11 mouse cellular contexts compared by ENCODE assay signal in the genomic region with DNA sequence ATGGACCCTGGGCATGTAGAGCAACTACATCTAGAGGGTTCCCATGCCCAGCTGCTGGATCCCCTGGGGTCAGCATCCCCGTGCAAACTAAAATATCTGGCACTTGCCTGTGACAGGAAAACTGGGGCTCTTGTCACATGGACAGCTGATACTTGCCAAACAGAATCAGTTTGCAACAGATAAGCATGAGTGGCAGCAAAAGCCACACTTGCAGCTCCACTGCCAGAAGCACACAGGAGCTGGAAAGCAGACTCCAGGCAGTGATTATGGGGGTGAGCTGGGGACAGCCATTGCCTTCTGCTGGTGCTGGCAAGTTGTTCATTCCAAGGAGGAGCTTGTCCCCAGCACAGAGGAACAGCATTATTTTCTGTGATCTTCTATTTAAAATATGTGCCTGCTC.
DNase-seq lines count a peak whose midpoint lies in the region; ATAC-seq and TF ChIP-seq lines count a peak whose summit lies in the region.
"Had no signal": no experiment of that assay in that cellular context is flagged by ENCODE, and none has a peak within 500 bp of the region (broad histone marks: within the 10 kb centered on the region; RNA-seq: fewer than 3 reads in every experiment).

No protein-coding gene starts in this region.

- H3K27ac ChIP-seq in layer of hippocampus, adult 2 months = peak overlapping the region; percentile 67
- H3K27ac ChIP-seq: stomach, postnatal 0 days had no signal

- H3K4me3 ChIP-seq in layer of hippocampus, adult 2 months = no peak overlapping the region
- H3K4me3 ChIP-seq: myocyte had no signal

- intact Hi-C loops in left cerebral cortex, postnatal 4 days (cut with DNase I) = no loop called here

- peak; percentile 30 for DNase-seq in left cerebral cortex, adult 11 months (ENCODE audit: low spot score)
- no peak for DNase-seq in left cerebral cortex, postnatal 4 days
- peak; percentile 34 to 57 for DNase-seq in frontal cortex, adult 2 months (ENCODE audit: extremely low spot score in 1 of 2, low spot score in 1 of 2)
- DNase-seq in layer of hippocampus, adult 2 months (ENCODE audit: low spot score in 2 of 2) = peak; percentile 34 to 41
- DNase-seq in right cerebral cortex, postnatal 4 days = peak; percentile 11
- DNase-seq in neural tube, embryonic 10.5 days (ENCODE audit: extremely low spot score, low spot score) = no peak
- DNase-seq: kidney, postnatal 36 days had no signal

- no peak for ATAC-seq in erythroblast, adult 5-6 weeks (replicated peaks; ENCODE audit: low FRiP score, poor library complexity, severe bottlenecking)
- ATAC-seq: forebrain, embryonic 16.5 days had no signal

- TF ChIP-seq CTCF in layer of hippocampus, adult 2 months (conservative IDR thresholded peaks at IDR 0.05) = no peak

Comparison
In these comparisons a context has a peak if more than half of its experiments do, and no peak if none do; other contexts are left out.
1. DNase-seq: peak in left cerebral cortex, adult 11 months (single experiment), frontal cortex, adult 2 months (2 of 2), layer of hippocampus, adult 2 months (2 of 2) and right cerebral cortex, postnatal 4 days (single experiment); none in left cerebral cortex, postnatal 4 days (single experiment) and neural tube, embryonic 10.5 days (single experiment).